Comparison of ENCODE assay signal across 20 mouse cellular contexts in the genomic region with DNA sequence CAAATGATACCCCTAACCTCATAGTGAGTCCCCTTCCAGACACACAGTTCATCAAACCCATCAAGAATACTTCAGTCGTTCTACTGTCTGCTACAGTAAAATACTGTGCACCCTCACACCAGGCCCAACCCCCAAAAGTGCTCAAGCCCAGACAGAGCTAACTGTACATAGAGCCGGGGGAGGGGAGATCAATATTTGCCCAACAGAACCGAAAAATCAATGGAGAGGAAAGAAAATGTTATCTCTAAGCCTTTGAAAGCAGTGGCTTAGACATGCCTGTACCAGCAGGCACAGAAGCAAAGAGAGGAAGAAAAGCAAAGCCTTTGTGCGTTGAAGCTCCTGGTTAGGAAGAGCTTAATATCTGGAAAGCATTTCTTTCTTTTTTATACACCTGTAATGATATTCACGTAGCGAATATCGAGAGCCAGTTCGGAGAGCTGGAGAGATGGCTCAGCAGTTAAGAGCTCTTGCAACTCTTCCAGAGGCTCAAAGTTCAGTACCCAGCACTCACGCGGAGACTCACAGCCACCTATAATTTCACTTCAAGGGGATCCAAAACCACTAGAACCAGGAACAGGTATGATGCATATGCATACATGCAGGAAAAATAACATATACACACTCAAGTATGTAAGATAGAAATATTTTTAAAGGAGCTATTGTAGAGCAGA. TPM values are rescaled to one million over a fixed set of nuclear protein-coding genes. Genes with fewer than 3 reads are reported as not detected.
DNase-seq lines count a peak whose midpoint lies in the region; ATAC-seq and TF ChIP-seq lines count a peak whose summit lies in the region.
"Had no signal": no experiment of that assay in that cellular context is flagged by ENCODE, and none has a peak within 500 bp of the region (broad histone marks: within the 10 kb centered on the region; RNA-seq: fewer than 3 reads in every experiment).

No protein-coding gene starts in this region.

- 89% methylated on average over 10 of the region's 10 CpGs for WGBS in forebrain, embryonic 13.5 days
- WGBS in forebrain, embryonic 12.5 days: 90% methylated on average over 10 of the region's 10 CpGs
- WGBS in liver, embryonic 11.5 days: 77% methylated on average over 10 of the region's 10 CpGs
- 60% methylated on average over 10 of the region's 10 CpGs for WGBS in liver, embryonic 15.5 days (ENCODE audit: insufficient replicate concordance)
- WGBS in stomach, embryonic 15.5 days: 68% methylated on average over 10 of the region's 10 CpGs

- H3K9ac ChIP-seq in forebrain, embryonic 13.5 days: no peak overlapping the region
- no peak overlapping the region for H3K9ac ChIP-seq in forebrain, embryonic 12.5 days
- H3K9ac ChIP-seq in liver, embryonic 11.5 days (ENCODE audit: low read depth, low read length): no peak overlapping the region
- H3K9ac ChIP-seq in liver, embryonic 15.5 days: no peak overlapping the region
- no peak overlapping the region for H3K9ac ChIP-seq in stomach, embryonic 15.5 days
- H3K9ac ChIP-seq: embryonic facial prominence, embryonic 13.5 days; heart, embryonic 12.5 days; hindbrain, embryonic 14.5 days had no signal

- no peak for DNase-seq in liver, embryonic 11.5 days (ENCODE audit: low spot score)
- DNase-seq in right cerebral cortex, postnatal 14 days: no peak
- DNase-seq in layer of hippocampus, adult 2 months (ENCODE audit: low spot score in 2 of 2): no peak
- no peak for DNase-seq in lung, adult 18-20 months
- DNase-seq: adrenal gland, adult 8-10 months; B cell, adult 2 months; cerebellum, adult 11 months; cerebellum, adult 9-11 months; cerebellum, postnatal 36 days had no signal

- no peak overlapping the region for H3K4me3 ChIP-seq in forebrain, embryonic 13.5 days
- no peak overlapping the region for H3K4me3 ChIP-seq in forebrain, embryonic 12.5 days (replicated peaks)
- H3K4me3 ChIP-seq in liver, embryonic 11.5 days (ENCODE audit: low read depth, low read length): no peak overlapping the region
- H3K4me3 ChIP-seq in liver, embryonic 15.5 days (replicated peaks): no peak overlapping the region
- H3K4me3 ChIP-seq in stomach, embryonic 15.5 days (replicated peaks): no peak overlapping the region
- no peak overlapping the region for H3K4me3 ChIP-seq in layer of hippocampus, adult 2 months
- H3K4me3 ChIP-seq: embryonic facial prominence, embryonic 13.5 days; heart, embryonic 12.5 days; hindbrain, embryonic 10.5 days had no signal

- ATAC-seq in forebrain, embryonic 13.5 days: 0 out of 2 replicates have a peak, but pooled peaks have one; percentile 24
- ATAC-seq in forebrain, embryonic 12.5 days (ENCODE audit: low FRiP score): no peak
- ATAC-seq in liver, embryonic 11.5 days (replicated peaks; ENCODE audit: low FRiP score): peak; percentile 82
- peak; percentile 83 for ATAC-seq in liver, embryonic 15.5 days (ENCODE audit: insufficient read depth)
- peak; percentile 92 for ATAC-seq in stomach, embryonic 15.5 days (ENCODE audit: insufficient read depth, low FRiP score, low read depth)
- ATAC-seq: CD4-positive, CD25-positive, alpha-beta regulatory T cell, adult 4 months; forebrain, embryonic 14.5 days had no signal

- no peaks in the 10 kb centered on the region for H3K9me3 ChIP-seq in forebrain, embryonic 13.5 days (replicated peaks)
- H3K9me3 ChIP-seq in forebrain, embryonic 12.5 days: no peaks in the 10 kb centered on the region
- H3K9me3 ChIP-seq in liver, embryonic 11.5 days (ENCODE audit: control insufficient read depth, low read length): no peaks in the 10 kb centered on the region
- no peaks in the 10 kb centered on the region for H3K9me3 ChIP-seq in liver, embryonic 15.5 days (replicated peaks)
- no peaks in the 10 kb centered on the region for H3K9me3 ChIP-seq in stomach, embryonic 15.5 days
- H3K9me3 ChIP-seq: embryonic facial prominence, embryonic 13.5 days; heart, embryonic 12.5 days; hindbrain, embryonic 10.5 days had no signal

- H3K27me3 ChIP-seq in forebrain, embryonic 13.5 days: no peaks in the 10 kb centered on the region
- no peaks in the 10 kb centered on the region for H3K27me3 ChIP-seq in forebrain, embryonic 12.5 days
- H3K27me3 ChIP-seq in liver, embryonic 11.5 days (replicated peaks; ENCODE audit: control insufficient read depth, insufficient read depth, low read length): no peaks in the 10 kb centered on the region
- H3K27me3 ChIP-seq in liver, embryonic 15.5 days: no peaks in the 10 kb centered on the region
- H3K27me3 ChIP-seq in stomach, embryonic 15.5 days (replicated peaks): no peaks in the 10 kb centered on the region
- H3K27me3 ChIP-seq: embryonic facial prominence, embryonic 13.5 days; heart, embryonic 12.5 days had no signal

- no peaks in the 10 kb centered on the region for H3K36me3 ChIP-seq in forebrain, embryonic 13.5 days (ENCODE audit: poor library complexity, severe bottlenecking)
- no peaks in the 10 kb centered on the region for H3K36me3 ChIP-seq in forebrain, embryonic 12.5 days (replicated peaks)
- no peaks in the 10 kb centered on the region for H3K36me3 ChIP-seq in liver, embryonic 11.5 days (ENCODE audit: control insufficient read depth, insufficient read depth, low read length)
- no peaks in the 10 kb centered on the region for H3K36me3 ChIP-seq in liver, embryonic 15.5 days (replicated peaks)
- no peaks in the 10 kb centered on the region for H3K36me3 ChIP-seq in stomach, embryonic 15.5 days
- H3K36me3 ChIP-seq: embryonic facial prominence, embryonic 13.5 days; G1E; heart, embryonic 12.5 days; hindbrain, embryonic 10.5 days had no signal

- H3K4me2 ChIP-seq in forebrain, embryonic 13.5 days: no peak overlapping the region
- no peak overlapping the region for H3K4me2 ChIP-seq in forebrain, embryonic 12.5 days
- no peak overlapping the region for H3K4me2 ChIP-seq in liver, embryonic 11.5 days
- H3K4me2 ChIP-seq in liver, embryonic 15.5 days: peak overlapping the region; percentile 23; the same call in 1 of the 2 replicates
- H3K4me2 ChIP-seq in stomach, embryonic 15.5 days: no peak overlapping the region
- H3K4me2 ChIP-seq: embryonic facial prominence, embryonic 13.5 days; heart, embryonic 12.5 days; hindbrain, embryonic 14.5 days had no signal

- no peak overlapping the region for H3K27ac ChIP-seq in forebrain, embryonic 13.5 days
- no peak overlapping the region for H3K27ac ChIP-seq in forebrain, embryonic 12.5 days
- H3K27ac ChIP-seq in liver, embryonic 11.5 days (ENCODE audit: low read depth, low read length): no peak overlapping the region; the same call in 1 of the 2 replicates
- 0 out of 2 replicates have a peak overlapping the region, but pooled peaks have one; percentile 29 for H3K27ac ChIP-seq in liver, embryonic 15.5 days (replicated peaks)
- H3K27ac ChIP-seq in stomach, embryonic 15.5 days: peak overlapping the region; percentile 40; the same call in 1 of the 2 replicates
- H3K27ac ChIP-seq in layer of hippocampus, adult 2 months: no peak overlapping the region
- H3K27ac ChIP-seq: embryonic facial prominence, embryonic 13.5 days; hindbrain, embryonic 10.5 days; hindbrain, embryonic 14.5 days had no signal

- TF ChIP-seq CTCF in layer of hippocampus, adult 2 months (conservative IDR thresholded peaks at IDR 0.05): no peak

- H3K4me1 ChIP-seq in forebrain, embryonic 13.5 days: no peaks in the 10 kb centered on the region
- H3K4me1 ChIP-seq in forebrain, embryonic 12.5 days: no peaks in the 10 kb centered on the region
- no peaks in the 10 kb centered on the region for H3K4me1 ChIP-seq in liver, embryonic 11.5 days (replicated peaks; ENCODE audit: control insufficient read depth, insufficient read depth, low read length)
- H3K4me1 ChIP-seq in liver, embryonic 15.5 days (replicated peaks): no peaks in the 10 kb centered on the region
- no peaks in the 10 kb centered on the region for H3K4me1 ChIP-seq in stomach, embryonic 15.5 days
- H3K4me1 ChIP-seq: embryonic facial prominence, embryonic 13.5 days; heart, embryonic 12.5 days; hindbrain, embryonic 10.5 days had no signal

RNA-seq across cellular contexts. Expression of gene 0610040J01Rik, which starts 23.9 kb away (rescaled TPM):
- polyA plus RNA-seq in forebrain, embryonic 13.5 days (2015; fragmentation: Nextera tagmentation; extraction: Ambion mirVana): 2.7 and 2.8 TPM in 2 replicates
- polyA plus RNA-seq in forebrain, embryonic 12.5 days (2016; fragmentation: Nextera tagmentation; extraction: Ambion mirVana): 1.8 and 1.9 TPM in 2 replicates
- 11.8 and 15.4 TPM in 2 replicates for polyA plus RNA-seq in liver, embryonic 11.5 days (2014; fragmentation: Nextera tagmentation; extraction: Ambion mirVana)
- polyA plus RNA-seq in liver, embryonic 15.5 days (2015; fragmentation: Nextera tagmentation; extraction: Ambion mirVana): 20.4 and 24.6 TPM in 2 replicates
- 44.8 and 54.4 TPM in 2 replicates for polyA plus RNA-seq in stomach, embryonic 15.5 days (2015; fragmentation: Nextera tagmentation; extraction: Ambion mirVana)
- total RNA-seq in layer of hippocampus, adult 2 months (2021): 1 to 10 TPM; 2.9 to 4.0 TPM
- total RNA-seq: G1E had no signal
- polyA plus RNA-seq: CD4-positive, CD25-positive, alpha-beta regulatory T cell, adult 4 months; G1E had no signal

Comparison
In these comparisons a context has a peak if more than half of its experiments do, and no peak if none do; other contexts are left out.
1. H3K27ac ChIP-seq: peak in liver, embryonic 15.5 days (single experiment) and stomach, embryonic 15.5 days (single experiment); none in forebrain, embryonic 13.5 days (single experiment), forebrain, embryonic 12.5 days (single experiment), liver, embryonic 11.5 days (single experiment) and layer of hippocampus, adult 2 months (single experiment).